Mouse (Mus musculus) stomach, embryonic 15.5 days (tissue): ENCODE measurements around the gene Pcsk7. TPM values are rescaled to one million over a fixed set of nuclear protein-coding genes. Genes with fewer than 3 reads are reported as not detected.
A peak's percentile ranks its signal among the peaks of the same experiment; 100 is the strongest.

Experiments
- ATAC-seq: fragments of 200-750 bp; cut with Nextera tagmentation; 2 replicates; pipeline ENCODE4 v1.8.0; 2017; ENCODE audit warnings: low read depth, moderate number of reproducible peaks, moderate TSS enrichment; ENCODE audit not compliant: insufficient read depth, low FRiP score
- H3K27ac ChIP-seq: fragments of 300-500 bp; sonication (generic); 2 replicates; pipeline ENCODE4 v1.5.1; 2015; ENCODE audit warnings: mild to moderate bottlenecking, inconsistent platforms
- H3K27me3 ChIP-seq: fragments of 300-500 bp; sonication (generic); replicated peaks from 2 replicates; pipeline ENCODE4 v1.6.1; 2015; ENCODE audit warnings: inconsistent platforms
- H3K36me3 ChIP-seq: fragments of 300-500 bp; sonication (generic); 2 replicates; pipeline ENCODE4 v1.6.1; 2015; ENCODE audit warnings: inconsistent platforms
- H3K4me1 ChIP-seq: fragments of 300-500 bp; sonication (generic); 2 replicates; pipeline ENCODE4 v1.6.1; 2015; ENCODE audit warnings: inconsistent platforms
- H3K4me2 ChIP-seq: fragments of 300-500 bp; sonication (generic); 2 replicates; pipeline ENCODE4 v1.6.1; 2015; ENCODE audit warnings: mild to moderate bottlenecking, inconsistent platforms
- H3K4me3 ChIP-seq: fragments of 300-500 bp; sonication (generic); replicated peaks from 2 replicates; pipeline ENCODE4 v1.5.1; 2015; ENCODE audit warnings: inconsistent platforms
- H3K9ac ChIP-seq: fragments of 300-500 bp; sonication (generic); 2 replicates; pipeline ENCODE4 v1.6.1; 2015; ENCODE audit warnings: inconsistent platforms
- H3K9me3 ChIP-seq: fragments of 300-500 bp; sonication (generic); 2 replicates; pipeline ENCODE4 v1.6.1; 2016; ENCODE audit warnings: inconsistent platforms
- WGBS: fragments of 180-500 bp; shearing (Covaris S2); methylation state at CpG from one replicate; pipeline ENCODE4 v1.1.7; 2015; 5-methylcytosine and 5-hydroxymethylcytosine counted together
- polyA plus RNA-seq: library from polyadenylated mRNA; unstranded; fragments of >200 nt; fragmentation: Nextera tagmentation; extraction: Ambion mirVana; gene quantifications from 2 replicates; pipeline ENCODE4 v1.2.1, GENCODE M21; 2015

Pcsk7 gene
- polyA plus RNA-seq, 1 experiment from 2014 or later, result 19.2 TPM

- H3K36me3 ChIP-seq, result peaks cover 18% of the 10 kb centered on the region; the same call in 1 of the 2 replicates
- peak overlapping the region; percentile 81 for H3K4me3 ChIP-seq
- no peaks in the 10 kb centered on the region for H3K9me3 ChIP-seq
- WGBS, result 47% methylated on average over 13 of the region's 13 CpGs
- H3K27ac ChIP-seq, result peak overlapping the region; percentile 89; the same call in 1 of the 2 replicates
- H3K27me3 ChIP-seq, result no peaks in the 10 kb centered on the region
- peak overlapping the region; percentile 85; the same call in 1 of the 2 replicates for H3K9ac ChIP-seq
- H3K4me2 ChIP-seq, result peak overlapping the region; percentile 82
- ATAC-seq, result no peak
- H3K4me1 ChIP-seq, result peaks cover 17% of the 10 kb centered on the region
These were observed 47.4 kb downstream of the Pcsk7 start for GRCm38 (mm10) chr9:45953511-45954293.

DNA sequence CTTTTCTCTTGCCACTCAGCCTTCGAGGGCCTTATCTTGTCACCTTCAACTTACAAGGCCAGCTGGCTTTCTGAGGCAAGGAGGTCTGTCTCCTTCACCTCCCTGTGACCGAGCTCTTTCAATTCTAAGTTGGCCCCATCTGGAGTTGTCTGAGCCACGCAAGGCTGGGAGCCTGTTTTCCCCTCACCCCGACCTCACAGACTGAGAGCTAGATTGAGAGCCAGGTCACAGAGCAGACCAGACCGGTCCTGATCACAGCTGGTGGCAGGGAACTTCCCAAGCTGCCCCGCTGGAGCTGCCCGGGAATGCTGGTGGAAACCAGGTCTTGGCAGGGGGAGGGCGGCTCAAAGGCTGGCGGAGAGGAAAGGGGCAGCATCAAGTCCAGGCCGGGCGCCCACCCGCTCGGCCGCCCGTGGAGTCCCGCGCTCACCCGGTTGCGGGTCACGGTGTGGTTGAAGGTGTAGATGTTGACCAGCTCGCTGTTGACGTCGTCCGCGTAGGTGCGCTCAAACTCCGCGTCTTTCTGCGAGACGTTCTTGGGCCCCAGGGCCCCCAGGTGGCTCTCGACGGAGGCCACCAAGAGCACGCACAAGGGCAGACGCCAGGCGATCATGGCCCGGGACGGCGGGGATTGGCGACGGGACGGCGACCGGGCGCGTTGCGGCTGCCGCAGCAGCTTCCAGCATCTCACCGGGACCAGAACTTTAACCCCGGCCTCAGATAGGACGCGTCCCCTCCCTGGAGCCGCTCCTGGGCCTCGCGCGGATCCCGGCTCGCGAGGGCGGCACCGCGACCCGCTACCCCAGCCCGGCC, 48.2 kb downstream of the Pcsk7 start:
- under 1% methylated on average over 62 of the region's 63 CpGs for WGBS
- Histone ChIP-seq H3K27me3 (no peaks in the 10 kb centered on the region), H3K9ac (peak overlapping the region; percentile 85), H3K4me2 (peak overlapping the region; percentile 82), H3K4me3 (peak overlapping the region; percentile 81), H3K9me3 (no peaks in the 10 kb centered on the region), H3K27ac (peak overlapping the region; percentile 89), H3K36me3 (peaks cover 16% of the 10 kb centered on the region; the same call in 1 of the 2 replicates), H3K4me1 (peaks cover 17% of the 10 kb centered on the region)
- peak; percentile 52 for ATAC-seq

DNA sequence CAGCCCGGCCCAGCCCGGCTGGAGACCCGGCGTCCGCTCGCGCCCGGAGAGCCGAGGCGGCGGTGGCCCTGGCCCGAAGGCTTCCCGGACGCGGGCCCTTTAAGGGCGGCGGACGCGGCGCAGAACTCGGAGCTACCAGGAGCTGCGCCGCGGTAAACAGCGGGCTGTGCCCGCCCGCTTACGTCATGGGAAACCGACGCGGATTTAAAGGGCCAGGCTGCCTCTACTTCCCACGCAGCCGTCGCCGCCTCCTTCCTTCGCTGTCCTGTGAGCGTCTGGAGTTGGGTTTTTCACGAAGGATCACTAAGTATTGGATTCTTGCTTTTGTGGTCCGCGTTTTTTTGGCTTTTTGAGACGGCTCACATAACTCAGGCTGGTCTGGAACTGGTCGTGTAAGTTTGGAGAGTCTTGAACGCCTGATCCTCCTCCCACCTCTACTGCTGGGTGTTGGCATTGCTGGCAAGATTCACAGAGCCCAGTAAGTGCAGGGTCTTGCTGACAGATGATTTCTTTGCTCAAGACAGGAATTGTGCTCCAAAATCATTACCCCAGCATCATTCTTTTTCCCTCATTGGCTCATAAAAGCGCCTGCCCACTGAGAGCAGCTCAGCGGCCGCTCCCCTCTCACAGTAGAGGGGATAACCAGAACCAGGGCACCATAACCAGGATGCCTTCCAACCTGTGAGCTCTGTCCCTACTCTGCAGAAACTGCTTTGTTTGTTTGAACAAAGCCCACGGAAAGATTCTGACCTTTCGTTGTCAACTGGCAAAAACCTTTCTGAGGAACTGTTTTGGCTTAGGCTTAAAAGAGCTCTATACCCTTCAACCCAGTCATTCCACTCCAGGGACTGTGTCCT, 49.0 kb downstream of the Pcsk7 start, which contains the start of gene Sidt2:
Gene Sidt2 (minus strand): TSS at position 152 of the 857 bp plus-strand sequence.
- Histone ChIP-seq H3K27me3 (no peaks in the 10 kb centered on the region), H3K4me1 (peaks cover 20% of the 10 kb centered on the region), H3K4me2 (peak within 1 kb of the TSS; percentile 82), H3K9ac (peak within 1 kb of the TSS; percentile 85), H3K9me3 (no peaks in the 10 kb centered on the region), H3K4me3 (peak within 1 kb of the TSS; percentile 81), H3K36me3 (peaks cover 8% of the 10 kb centered on the region; the same call in 1 of the 2 replicates), H3K27ac (peak within 1 kb of the TSS; percentile 89)
- WGBS, result under 1% methylated on average over 48 of the region's 48 CpGs
- ATAC-seq, result peak; percentile 97

GRCm38 (mm10) chr9:45958023-45958670, 51.9 kb downstream of the Pcsk7 start:
- H3K36me3 ChIP-seq, result peaks cover 7% of the 10 kb centered on the region; the same call in 1 of the 2 replicates
- H3K27me3 ChIP-seq, result no peaks in the 10 kb centered on the region
- peaks cover 16% of the 10 kb centered on the region for H3K4me1 ChIP-seq
- H3K9ac ChIP-seq, result no peak overlapping the region
- WGBS, result 54% methylated on average over 7 of the region's 7 CpGs
- peak overlapping the region; percentile 46; the same call in 1 of the 2 replicates for H3K27ac ChIP-seq
- no peak for ATAC-seq
- no peaks in the 10 kb centered on the region for H3K9me3 ChIP-seq
- no peak overlapping the region for H3K4me3 ChIP-seq
- H3K4me2 ChIP-seq, result no peak overlapping the region

DNA sequence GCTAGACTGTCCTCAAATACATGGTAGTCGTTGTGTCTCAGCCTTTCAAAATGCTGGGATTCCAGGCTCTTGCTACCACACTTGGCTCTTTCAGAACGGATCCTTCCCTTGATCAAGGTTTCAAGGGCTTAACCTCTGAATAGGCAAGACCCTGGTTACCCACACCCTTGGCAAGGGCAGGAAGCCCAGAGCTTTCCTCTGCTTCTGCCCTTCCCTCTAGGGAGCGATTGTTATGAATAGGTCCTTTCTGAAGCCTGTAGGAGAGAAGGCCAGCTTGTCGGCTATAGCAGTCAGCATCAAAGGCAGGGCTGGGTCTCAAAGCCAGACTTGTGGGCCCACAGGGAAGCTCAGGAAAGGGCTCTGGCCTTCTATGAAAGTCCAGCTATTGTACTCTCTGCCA, 52.6 kb downstream of the Pcsk7 start:
- Histone ChIP-seq H3K4me1 (peaks cover 9% of the 10 kb centered on the region), H3K9me3 (no peaks in the 10 kb centered on the region), H3K36me3 (peaks cover 10% of the 10 kb centered on the region; the same call in 1 of the 2 replicates), H3K4me2 (no peak overlapping the region), H3K27me3 (no peaks in the 10 kb centered on the region), H3K27ac (peak overlapping the region; percentile 46; the same call in 1 of the 2 replicates), H3K9ac (no peak overlapping the region), H3K4me3 (no peak overlapping the region)
- no peak for ATAC-seq
- WGBS, result 49% methylated on average over 4 of the region's 4 CpGs

DNA sequence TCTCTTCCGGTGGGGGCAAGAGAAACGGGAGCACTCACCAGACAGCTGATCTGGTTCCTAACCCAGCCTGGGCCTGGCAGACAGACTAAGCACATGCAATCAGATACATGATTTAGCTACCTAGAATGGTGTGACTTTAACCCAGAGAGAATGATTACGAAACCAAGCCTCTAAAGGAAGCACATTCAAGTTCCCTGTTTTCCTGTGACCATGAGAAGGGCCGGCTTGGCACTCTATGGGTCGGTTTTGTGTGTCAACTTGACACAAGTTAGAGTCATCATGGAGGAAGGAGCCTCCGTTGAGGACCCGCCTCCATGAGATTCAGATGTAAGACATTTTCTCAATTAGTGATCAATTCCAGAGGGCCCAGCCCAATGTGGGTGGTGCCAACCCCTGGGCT, 53.4 kb downstream of the Pcsk7 start:
- ATAC-seq, result no peak
- H3K27ac ChIP-seq, result 0 out of 2 replicates have a peak overlapping the region, but pooled peaks have one; percentile 35
- H3K9ac ChIP-seq, result no peak overlapping the region
- H3K4me1 ChIP-seq, result peaks cover 7% of the 10 kb centered on the region; the same call in 1 of the 2 replicates
- 74% methylated on average over 7 of the region's 7 CpGs for WGBS
- peaks cover 15% of the 10 kb centered on the region; the same call in 1 of the 2 replicates for H3K36me3 ChIP-seq
- H3K9me3 ChIP-seq, result no peaks in the 10 kb centered on the region
- no peaks in the 10 kb centered on the region for H3K27me3 ChIP-seq
- H3K4me3 ChIP-seq, result no peak overlapping the region
- H3K4me2 ChIP-seq, result no peak overlapping the region

DNA sequence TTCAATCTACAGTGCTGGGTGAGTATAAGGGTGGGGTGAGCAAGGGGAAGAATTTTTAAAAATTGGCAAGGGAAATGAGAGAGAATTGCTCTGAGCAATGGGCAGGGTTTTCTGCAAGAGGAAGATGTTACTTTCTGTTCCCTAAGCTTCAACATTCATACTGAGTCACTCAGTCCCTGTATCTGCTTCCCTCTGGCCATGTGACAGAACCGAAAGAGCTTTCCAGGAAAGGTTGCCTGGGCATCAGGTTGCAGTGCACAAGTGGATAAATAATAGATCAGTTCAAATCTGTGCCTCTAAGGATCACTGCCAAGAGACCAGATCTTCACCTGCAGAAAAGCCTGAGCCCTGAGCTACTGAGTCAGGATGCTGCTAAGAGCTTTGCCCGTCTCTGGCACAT, 55.6 kb downstream of the Pcsk7 start:
- no peak overlapping the region for H3K4me2 ChIP-seq
- WGBS, result 83% methylated on average over 2 of the region's 2 CpGs
- H3K4me1 ChIP-seq, result peaks cover 3% of the 10 kb centered on the region; the same call in 1 of the 2 replicates
- H3K9me3 ChIP-seq, result no peaks in the 10 kb centered on the region
- H3K9ac ChIP-seq, result no peak overlapping the region
- ATAC-seq, result no peak
- H3K4me3 ChIP-seq, result no peak overlapping the region
- H3K27me3 ChIP-seq, result no peaks in the 10 kb centered on the region
- H3K36me3 ChIP-seq, result peaks cover 27% of the 10 kb centered on the region
- no peak overlapping the region for H3K27ac ChIP-seq

DNA sequence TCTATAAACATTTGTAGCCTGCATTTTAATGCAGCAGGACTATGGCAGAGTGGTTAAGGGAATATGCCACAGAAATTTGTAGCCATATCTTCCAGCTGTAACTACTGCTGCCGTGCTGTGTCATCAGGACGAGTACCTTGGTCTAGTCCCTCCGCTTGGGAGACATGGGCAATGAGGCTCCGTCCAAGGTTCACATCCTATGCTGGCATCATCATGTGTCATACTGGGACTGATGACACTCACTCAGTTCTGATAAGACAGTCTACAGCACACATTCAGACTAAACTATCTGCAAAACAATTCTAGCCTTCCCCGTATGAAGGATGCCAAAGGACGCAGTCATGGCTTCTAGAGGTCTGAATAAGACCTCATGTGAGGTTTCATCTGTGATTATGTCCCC, 57.3 kb downstream of the Pcsk7 start:
- 90% methylated on average over 6 of the region's 6 CpGs for WGBS
- no peaks in the 10 kb centered on the region for H3K27me3 ChIP-seq
- H3K4me3 ChIP-seq, result no peak overlapping the region
- ATAC-seq, result no peak
- H3K36me3 ChIP-seq, result peaks cover 33% of the 10 kb centered on the region
- peaks cover 3% of the 10 kb centered on the region; the same call in 1 of the 2 replicates for H3K4me1 ChIP-seq
- H3K9ac ChIP-seq, result no peak overlapping the region
- H3K27ac ChIP-seq, result no peak overlapping the region
- H3K9me3 ChIP-seq, result no peaks in the 10 kb centered on the region
- no peak overlapping the region for H3K4me2 ChIP-seq

GRCm38 (mm10) chr9:45976884-45977283, 70.6 kb downstream of the Pcsk7 start:
- Histone ChIP-seq H3K9me3 (no peaks in the 10 kb centered on the region), H3K4me1 (peaks cover 5% of the 10 kb centered on the region; the same call in 1 of the 2 replicates), H3K4me3 (no peak overlapping the region), H3K9ac (no peak overlapping the region), H3K4me2 (no peak overlapping the region), H3K27ac (no peak overlapping the region), H3K27me3 (no peaks in the 10 kb centered on the region), H3K36me3 (peaks cover 36% of the 10 kb centered on the region)
- ATAC-seq, result no peak
- 86% methylated on average over 2 of the region's 2 CpGs for WGBS
